Mouse (Mus musculus): ENCODE data around the gene Rhox6.
"Not testable (repeated sequence)": the region's sequence is repeated elsewhere in the genome, so short reads cannot be mapped to it uniquely, and the experiment has no call there.

DNA sequence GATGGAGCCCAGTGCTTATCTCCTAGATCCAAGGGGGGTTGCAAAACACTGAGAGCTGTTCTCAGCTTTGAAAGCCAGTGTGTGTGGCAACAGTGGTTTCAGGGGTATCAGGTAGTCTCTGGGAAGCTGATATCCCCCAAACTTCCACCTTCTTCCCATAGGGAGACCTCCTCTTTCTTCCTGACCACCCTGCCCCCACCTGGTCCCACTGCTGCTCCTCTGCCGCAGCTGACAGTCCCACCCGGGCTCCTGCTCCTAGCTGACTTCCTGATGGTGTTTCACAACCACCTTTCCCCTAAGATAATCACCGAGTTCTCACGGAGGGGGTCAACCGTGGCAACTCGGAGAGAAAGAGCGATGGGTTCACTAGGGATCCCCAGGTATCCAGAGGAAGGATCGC, 4.7 kb downstream of the Rhox6 start, which contains the start of gene Rhox7a:
- TF ChIP-seq CTCF, EP300 (IDR thresholded peaks at IDR 0.05; ENCODE audit: low read depth): not testable (repeated sequence)
